Mouse (Mus musculus) MEL (cell line): Measurements from ENCODE around the gene Scamp1. TPM values are rescaled to one million over a fixed set of nuclear protein-coding genes. Genes with fewer than 3 reads are reported as not detected.

ENCODE experiments used
- DNase-seq: peaks from one replicate; pipeline ENCODE4 v3.0.0; 2011; ENCODE audit warnings: low read depth, low spot score
- H3K27ac ChIP-seq: 2 replicates; pipeline ENCODE4 v1.5.1; 2012; ENCODE audit warnings: low read depth, mild to moderate bottlenecking, control low read depth, low read length, moderate library complexity; ENCODE audit not compliant: control insufficient read depth
- H3K27me3 ChIP-seq, 2 experiments: fragments of 150-350 bp in 1 of 2; sonication (generic) in 1 of 2; 2 replicates each; pipeline ENCODE4 v1.6.1; 2012; ENCODE audit warnings: low read length in 2 of 2, mild to moderate bottlenecking in 2 of 2, improper control_type of control experiment in 1 of 2, moderate library complexity in 1 of 2; ENCODE audit not compliant: insufficient read depth in 2 of 2, control insufficient read depth in 1 of 2
- H3K36me3 ChIP-seq, 2 experiments: 2 replicates each; pipeline ENCODE4 v1.6.1; 2012 to 2014; ENCODE audit warnings: low read length in 2 of 2, improper control_type of control experiment in 1 of 2, inconsistent platforms in 1 of 2, mild to moderate bottlenecking in 1 of 2; ENCODE audit not compliant: insufficient read depth in 2 of 2, control insufficient read depth in 1 of 2
- H3K4me1 ChIP-seq, 2 experiments: fragments of 150-350 bp in 1 of 2; sonication (generic) in 1 of 2; 2 replicates each; pipeline ENCODE4 v1.6.1; 2012; ENCODE audit warnings: low read length in 2 of 2, improper control_type of control experiment in 1 of 2, mild to moderate bottlenecking in 1 of 2; ENCODE audit not compliant: insufficient read depth in 2 of 2, control insufficient read depth in 1 of 2
- H3K4me3 ChIP-seq, 2 experiments: fragments of 150-350 bp in 1 of 2; sonication (generic) in 1 of 2; 2 replicates each; pipeline ENCODE4 v1.5.1; 2012; ENCODE audit warnings: low read depth in 2 of 2, low read length in 2 of 2, mild to moderate bottlenecking in 2 of 2, moderate library complexity in 2 of 2, control low read depth in 1 of 2, improper control_type of control experiment in 1 of 2; ENCODE audit not compliant: control insufficient read depth in 1 of 2, insufficient read depth in 1 of 2
- H3K79me2 ChIP-seq: 2 replicates; pipeline ENCODE4 v1.6.1; 2012; ENCODE audit warnings: mild to moderate bottlenecking, low read length, moderate library complexity; ENCODE audit not compliant: control insufficient read depth, poor library complexity, insufficient read depth
- H3K9ac ChIP-seq: 2 replicates; pipeline ENCODE4 v1.6.1; 2012; ENCODE audit warnings: low read depth, mild to moderate bottlenecking, control low read depth, low read length, moderate library complexity; ENCODE audit not compliant: control insufficient read depth, poor library complexity, severe bottlenecking
- H3K9me3 ChIP-seq: fragments of 150-350 bp; sonication (generic); replicated peaks from 2 replicates; pipeline ENCODE4 v1.6.1; 2012; ENCODE audit warnings: mild to moderate bottlenecking, low read length, improper control_type of control experiment, moderate library complexity; ENCODE audit not compliant: insufficient read depth
- BHLHE40 ChIP-seq: IDR thresholded peaks from 2 replicates; pipeline ENCODE4 v1.6.1; 2012; ENCODE audit warnings: low read depth, mild to moderate bottlenecking, inconsistent platforms, low read length, improper control_type of control experiment, borderline replicate concordance
- CHD1 ChIP-seq: IDR thresholded peaks from 2 replicates; pipeline ENCODE4 v1.6.1; 2012; ENCODE audit warnings: low read depth, mild to moderate bottlenecking, inconsistent platforms, low read length, improper control_type of control experiment
- CTCF ChIP-seq, 3 experiments: IDR thresholded peaks in 2 of 3; conservative IDR thresholded peaks in 1 of 3; 2 replicates each; pipeline ENCODE4 v1.5.1; 2011 to 2012; ENCODE audit warnings: low read length in 3 of 3, low read depth in 2 of 3, mild to moderate bottlenecking in 2 of 3, improper control_type of control experiment in 1 of 3, inconsistent platforms in 1 of 3, mixed read lengths in 1 of 3, moderate library complexity in 1 of 3; ENCODE audit not compliant: control insufficient read depth in 1 of 3, insufficient read depth in 1 of 3, poor library complexity in 1 of 3, severe bottlenecking in 1 of 3
- E2F4 ChIP-seq: IDR thresholded peaks from 2 replicates; pipeline ENCODE4 v1.6.1; 2011; ENCODE audit warnings: low read depth, low read length, improper control_type of control experiment, borderline replicate concordance
- ETS1 ChIP-seq: IDR thresholded peaks from 2 replicates; pipeline ENCODE4 v1.6.1; 2012; ENCODE audit warnings: low read depth, mild to moderate bottlenecking, inconsistent platforms, low read length, improper control_type of control experiment, moderate library complexity
- GATA1 ChIP-seq: IDR thresholded peaks from 2 replicates; pipeline ENCODE4 v1.6.1; 2011; ENCODE audit warnings: low read depth, low read length, improper control_type of control experiment
- HCFC1 ChIP-seq: IDR thresholded peaks from 2 replicates; pipeline ENCODE4 v1.6.1; 2012; ENCODE audit warnings: low read depth, mild to moderate bottlenecking, inconsistent platforms, low read length, improper control_type of control experiment, moderate library complexity
- JUND ChIP-seq: IDR thresholded peaks from 2 replicates; pipeline ENCODE4 v1.6.1; 2011; ENCODE audit warnings: low read depth, mild to moderate bottlenecking, improper control_type of control experiment, low read length
- KAT2A ChIP-seq: conservative IDR thresholded peaks from 2 replicates; pipeline ENCODE4 v1.6.1; 2012; ENCODE audit warnings: low read depth, low read length, improper control_type of control experiment, inconsistent platforms
- MAX ChIP-seq: IDR thresholded peaks from 2 replicates; pipeline ENCODE4 v1.6.1; 2011; ENCODE audit warnings: low read length, improper control_type of control experiment
- MEF2A ChIP-seq: IDR thresholded peaks from 2 replicates; pipeline ENCODE4 v1.6.1; 2014; ENCODE audit warnings: low read depth, mild to moderate bottlenecking, inconsistent platforms, low read length, improper control_type of control experiment; ENCODE audit not compliant: poor library complexity, insufficient replicate concordance, severe bottlenecking; ENCODE audit errors: extremely low read depth
- MXI1 ChIP-seq: IDR thresholded peaks from 2 replicates; pipeline ENCODE4 v1.6.1; 2011; ENCODE audit warnings: mild to moderate bottlenecking, low read depth, low read length, improper control_type of control experiment
- NRF1 ChIP-seq: IDR thresholded peaks from 2 replicates; pipeline ENCODE4 v1.6.1; 2014; ENCODE audit warnings: low read depth, mild to moderate bottlenecking, inconsistent platforms, low read length, improper control_type of control experiment, moderate library complexity; ENCODE audit not compliant: poor library complexity, insufficient read depth, severe bottlenecking
- POLR2A ChIP-seq, 2 experiments: IDR thresholded peaks; 2 replicates each; pipeline ENCODE4 v1.6.1; 2011 to 2012; ENCODE audit warnings: low read length in 2 of 2, mild to moderate bottlenecking in 2 of 2, control low read depth in 1 of 2, improper control_type of control experiment in 1 of 2, low read depth in 1 of 2, moderate library complexity in 1 of 2; ENCODE audit not compliant: control insufficient read depth in 1 of 2, insufficient read depth in 1 of 2, poor library complexity in 1 of 2
- POLR2AphosphoS2 ChIP-seq: IDR thresholded peaks from 2 replicates; pipeline ENCODE4 v1.6.1; 2011; ENCODE audit warnings: low read length, improper control_type of control experiment
- POLR2AphosphoS5 ChIP-seq: IDR thresholded peaks from 2 replicates; pipeline ENCODE4 v1.6.1; 2012; ENCODE audit warnings: low read depth, borderline replicate concordance, mild to moderate bottlenecking, inconsistent platforms, low read length, moderate library complexity, mixed read lengths
- RAD21 ChIP-seq: IDR thresholded peaks from 2 replicates; pipeline ENCODE4 v1.6.1; 2011; ENCODE audit warnings: mild to moderate bottlenecking, low read depth, low read length, improper control_type of control experiment
- RCOR1 ChIP-seq: IDR thresholded peaks from 2 replicates; pipeline ENCODE4 v1.6.1; 2012; ENCODE audit warnings: low read depth, mild to moderate bottlenecking, inconsistent platforms, low read length, improper control_type of control experiment
- SIN3A ChIP-seq: IDR thresholded peaks from 2 replicates; pipeline ENCODE4 v1.6.1; 2012; ENCODE audit warnings: low read length, improper control_type of control experiment, inconsistent platforms
- SMC3 ChIP-seq: IDR thresholded peaks from 2 replicates; pipeline ENCODE4 v1.6.1; 2011; ENCODE audit warnings: low read depth, low read length, improper control_type of control experiment
- TAL1 ChIP-seq: IDR thresholded peaks from 2 replicates; pipeline ENCODE4 v1.6.1; 2012; ENCODE audit warnings: mild to moderate bottlenecking, inconsistent platforms, low read length, moderate library complexity, mixed read lengths
- TBP ChIP-seq: IDR thresholded peaks from 2 replicates; pipeline ENCODE4 v1.8.0; 2011; ENCODE audit warnings: low read depth, low read length, improper control_type of control experiment
- UBTF ChIP-seq: IDR thresholded peaks from 2 replicates; pipeline ENCODE4 v1.6.1; 2012; ENCODE audit warnings: low read depth, mild to moderate bottlenecking, inconsistent platforms, low read length, improper control_type of control experiment, moderate library complexity, borderline replicate concordance; ENCODE audit not compliant: insufficient read depth
- ZC3H11A ChIP-seq: IDR thresholded peaks from 2 replicates; pipeline ENCODE4 v1.6.1; 2012; ENCODE audit warnings: low read depth, mild to moderate bottlenecking, inconsistent platforms, low read length, improper control_type of control experiment
- ZMIZ1 ChIP-seq: IDR thresholded peaks from 2 replicates; pipeline ENCODE4 v1.6.1; 2012; ENCODE audit warnings: low read depth, mild to moderate bottlenecking, inconsistent platforms, low read length, improper control_type of control experiment, moderate library complexity
- ZNF384 ChIP-seq: IDR thresholded peaks from 2 replicates; pipeline ENCODE4 v1.6.1; 2012; ENCODE audit warnings: low read depth, mild to moderate bottlenecking, inconsistent platforms, low read length, improper control_type of control experiment
- polyA plus RNA-seq, 2 experiments: library from polyadenylated mRNA; stranded (reverse) in 1 of 2; unstranded in 1 of 2; fragments of >175 nt in 1 of 2; fragments of >200 nt in 1 of 2; gene quantifications; 2 replicates each; pipeline versions ENCODE4 v1.2.1 to v1.2.4; 2012; ENCODE audit warnings: low replicate concordance in 2 of 2, low read depth in 1 of 2; ENCODE audit not compliant: insufficient read length in 2 of 2, insufficient read depth in 1 of 2, missing spikeins in 1 of 2
- total RNA-seq: library from RNA; depleted of rRNA; stranded (reverse); fragments of 300-350 nt; gene quantifications from 2 replicates; pipeline ENCODE4 v1.2.3, GENCODE M21; 2012

The Scamp1 gene
- total and polyA plus RNA-seq, 3 experiments = 0.03 TPM; not detected in 2

- Histone ChIP-seq H3K27me3 (no peaks in the 10 kb centered on the region), H3K27ac (no peak overlapping the region), H3K36me3 (no peaks in the 10 kb centered on the region), H3K9me3 (no peaks in the 10 kb centered on the region), H3K4me3 (no peak overlapping the region), H3K9ac (no peak overlapping the region), H3K4me1 (no peaks in the 10 kb centered on the region), H3K79me2 (no peaks in the 10 kb centered on the region)
- TF ChIP-seq TBP (no peak), GATA1 (no peak), ZNF384 (no peak), NRF1 (no peak), POLR2AphosphoS2 (no peak), TAL1 (no peak), RAD21 (peak; percentile 60), CTCF (IDR thresholded peaks at IDR 0.05 in 2 of 3, conservative IDR thresholded peaks at IDR 0.05 in 1 of 3; ENCODE audit: control insufficient read depth in 1 of 3, insufficient read depth in 1 of 3, low read depth in 2 of 3, low read length in 3 of 3, poor library complexity in 1 of 3, severe bottlenecking in 1 of 3) (peak; percentile 48 to 53 (median 52)), SMC3 (0 out of 2 replicates have a peak, but pooled peaks have one; percentile 33), MAX (no peak)
- peak; percentile 21 for DNase-seq
These were observed 76.8 kb downstream of the Scamp1 start for GRCm38 (mm10) chr13:94208892-94209291.

GRCm38 (mm10) chr13:94207973-94208372, 77.7 kb downstream of the Scamp1 start:
- no peak for DNase-seq
- Histone ChIP-seq H3K79me2 (no peaks in the 10 kb centered on the region), H3K4me3 (no peak overlapping the region), H3K9ac (no peak overlapping the region), H3K27ac (no peak overlapping the region), H3K36me3 (no peaks in the 10 kb centered on the region), H3K4me1 (no peaks in the 10 kb centered on the region), H3K9me3 (no peaks in the 10 kb centered on the region), H3K27me3 (no peaks in the 10 kb centered on the region)
- TF ChIP-seq TBP = no peak
- no peak for TF ChIP-seq RCOR1
- no peak for TF ChIP-seq TAL1
- TF ChIP-seq ETS1 = no peak

- peak; percentile 71 for DNase-seq
- no peak overlapping the region for H3K9ac ChIP-seq
- H3K79me2 ChIP-seq = no peaks in the 10 kb centered on the region
- no peaks in the 10 kb centered on the region for H3K36me3 ChIP-seq
- no peaks in the 10 kb centered on the region for H3K9me3 ChIP-seq
- no peak overlapping the region for H3K4me3 ChIP-seq
- H3K27me3 ChIP-seq = no peaks in the 10 kb centered on the region
- no peaks in the 10 kb centered on the region for H3K4me1 ChIP-seq
- no peak overlapping the region for H3K27ac ChIP-seq
- TF ChIP-seq SIN3A (no peak), SMC3 (peak; percentile 83), ZMIZ1 (no peak), JUND (peak; percentile 70; the same call in 1 of the 2 replicates), HCFC1 (no peak), CHD1 (no peak), ZC3H11A (peak; percentile 83), MEF2A (no peak), MXI1 (no peak), UBTF (no peak), KAT2A (no peak), POLR2AphosphoS5 (no peak), CTCF (IDR thresholded peaks at IDR 0.05 in 2 of 3, conservative IDR thresholded peaks at IDR 0.05 in 1 of 3; ENCODE audit: control insufficient read depth in 1 of 3, insufficient read depth in 1 of 3, low read depth in 2 of 3, low read length in 3 of 3, poor library complexity in 1 of 3, severe bottlenecking in 1 of 3) (peak; percentile 59 to 84 (median 79)), NRF1 (no peak), RAD21 (peak; percentile 90), E2F4 (no peak), POLR2A (IDR thresholded peaks at IDR 0.05; ENCODE audit: control insufficient read depth in 1 of 2, insufficient read depth in 1 of 2, low read depth in 1 of 2, low read length in 2 of 2, poor library complexity in 1 of 2) (no peak), BHLHE40 (no peak)
These were observed 80.4 kb downstream of the Scamp1 start for GRCm38 (mm10) chr13:94205234-94205633.
